Mouse (Mus musculus): Measurements from ENCODE around the gene Fat1.

DNA sequence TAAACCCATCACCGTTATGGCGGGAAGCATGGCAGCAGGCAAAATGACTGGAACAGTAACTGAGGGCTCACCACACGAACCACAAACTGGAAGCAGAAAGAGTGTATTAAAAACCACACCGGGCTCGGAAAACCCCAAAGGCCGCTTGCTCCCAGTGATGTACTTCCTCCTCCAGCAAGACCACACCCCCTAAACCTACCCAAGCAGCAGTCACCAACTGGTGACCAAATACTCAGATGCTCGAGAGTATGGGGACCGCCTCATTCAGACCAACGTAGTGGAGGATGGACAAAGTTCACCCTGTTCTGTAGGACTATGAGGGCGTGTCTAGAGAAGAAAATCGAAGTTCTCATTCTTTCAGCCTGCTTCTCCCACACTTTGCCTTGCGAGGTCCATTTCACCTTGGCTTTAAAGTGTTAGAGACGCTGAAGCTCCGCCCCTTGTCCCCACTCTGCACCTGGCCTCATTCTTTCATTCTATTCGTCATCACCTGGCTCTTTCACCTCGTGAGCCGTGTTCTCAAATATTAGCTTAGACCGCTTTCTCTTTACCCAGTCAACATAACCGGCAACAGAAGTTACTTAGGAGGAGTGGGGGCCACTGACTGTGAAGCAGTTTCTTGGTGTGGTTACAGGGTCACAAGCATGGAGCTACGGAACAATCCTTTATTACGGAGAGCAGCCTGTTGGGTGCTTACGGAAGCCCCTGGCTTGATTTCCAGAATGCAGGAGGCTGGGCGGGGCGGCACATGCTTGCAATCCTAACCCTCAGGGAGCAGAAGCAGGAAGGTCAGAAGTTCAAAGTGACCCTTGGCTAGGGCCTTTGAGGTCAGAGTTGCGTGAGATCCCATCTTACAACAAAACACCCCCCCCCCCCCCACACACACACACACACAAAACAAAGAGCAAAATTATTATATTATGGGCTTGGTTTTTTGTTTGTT, 128.0 kb downstream of the Fat1 start:
- TF ChIP-seq POLR2A (IDR thresholded peaks at IDR 0.05; ENCODE audit: extremely low read depth, insufficient read depth, low read length) (no peak), CTCF (IDR thresholded peaks at IDR 0.05; ENCODE audit: low read depth, low read length) (no peak)

Data from liver, adult 2 months (tissue).